Mouse (Mus musculus) neutrophil, adult 65 days (primary cell): ENCODE measurements around the gene Gm9736. TPM values are rescaled to one million over a fixed set of nuclear protein-coding genes. Genes with fewer than 3 reads are reported as not detected.

Experiments used
- total RNA-seq: library from RNA; stranded (reverse); gene quantifications from 2 replicates; pipeline ENCODE4 v1.2.4, GENCODE M21; 2023

Gm9736 gene
- total RNA-seq = not detected in 2 replicates

DNA sequence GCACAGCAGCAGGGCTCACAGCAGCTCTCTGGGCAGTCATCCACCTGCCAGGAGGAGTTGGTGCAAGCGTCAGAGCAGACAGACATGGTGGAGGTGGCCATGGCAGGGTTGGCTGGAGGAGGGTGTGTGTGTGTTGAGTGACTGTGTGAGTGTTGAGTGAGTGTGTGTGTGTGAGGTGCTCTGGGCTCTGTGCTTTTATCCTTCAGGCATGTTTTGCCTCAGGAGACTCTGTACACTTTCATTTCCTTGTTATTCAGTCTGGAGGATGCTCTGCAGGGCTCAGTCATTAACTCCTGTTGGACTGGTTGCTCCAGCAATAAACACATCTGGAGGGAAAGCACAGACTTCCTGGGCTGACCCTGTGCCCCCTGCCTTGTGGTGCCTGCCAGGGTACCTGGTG is at the start of gene Gm9736:
Gm9736 (minus strand) TSS at position 101 of the 400 bp plus-strand sequence.

DNA sequence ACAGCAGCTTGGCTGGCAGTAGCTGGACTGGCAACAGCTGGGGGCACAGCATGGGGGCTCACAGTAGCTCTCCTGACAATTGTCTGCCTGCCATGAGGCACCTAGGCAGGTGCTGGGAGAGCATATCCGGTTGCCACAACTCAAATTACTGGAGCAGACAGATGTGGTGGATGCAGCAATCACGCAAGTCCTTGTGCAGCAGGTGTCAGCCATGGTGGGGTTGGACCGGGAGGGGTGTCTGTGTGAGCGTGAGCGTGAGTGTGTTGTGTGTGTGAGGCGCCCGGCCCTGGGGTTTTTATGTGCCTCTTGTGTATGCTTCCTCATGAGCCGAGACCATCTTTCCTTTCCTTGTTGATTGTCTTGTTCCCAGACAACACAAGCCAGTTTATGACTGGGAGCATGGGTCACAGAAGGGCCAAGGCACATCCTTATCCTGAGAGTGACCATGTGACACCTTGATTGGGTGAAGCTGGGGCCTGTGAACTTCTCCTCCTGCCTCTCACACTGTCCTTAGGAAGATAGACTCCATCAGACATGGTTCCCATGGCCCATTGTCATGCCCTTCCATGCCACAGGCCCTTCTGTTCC is 47.9 kb upstream of the Gm9736 start, which contains the start of gene Gm19668:
Gm19668 (minus strand) TSS at position 213 of the 588 bp plus-strand sequence.

DNA sequence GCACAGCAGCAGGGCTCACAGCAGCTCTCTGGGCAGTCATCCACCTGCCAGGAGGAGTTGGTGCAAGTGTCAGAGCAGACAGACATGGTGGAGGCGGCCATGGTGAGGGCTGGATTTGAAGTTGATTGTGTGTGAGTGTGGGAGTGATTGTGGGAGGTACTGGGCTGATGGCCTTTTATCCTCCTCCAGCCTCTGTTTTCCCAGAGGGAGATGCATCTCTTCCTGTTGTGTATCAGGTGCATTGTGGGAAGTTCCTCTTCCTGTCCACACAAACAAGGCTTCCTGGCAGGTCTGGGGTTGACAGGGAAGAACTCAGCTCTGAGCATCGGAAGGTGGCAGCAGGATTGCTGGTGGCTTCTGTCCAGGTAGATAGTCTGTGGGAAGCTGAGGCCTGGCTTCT is 43.8 kb upstream of the Gm9736 start, which contains the start of gene Gm9639:
Gm9639 (minus strand) TSS at position 101 of the 400 bp plus-strand sequence.

DNA sequence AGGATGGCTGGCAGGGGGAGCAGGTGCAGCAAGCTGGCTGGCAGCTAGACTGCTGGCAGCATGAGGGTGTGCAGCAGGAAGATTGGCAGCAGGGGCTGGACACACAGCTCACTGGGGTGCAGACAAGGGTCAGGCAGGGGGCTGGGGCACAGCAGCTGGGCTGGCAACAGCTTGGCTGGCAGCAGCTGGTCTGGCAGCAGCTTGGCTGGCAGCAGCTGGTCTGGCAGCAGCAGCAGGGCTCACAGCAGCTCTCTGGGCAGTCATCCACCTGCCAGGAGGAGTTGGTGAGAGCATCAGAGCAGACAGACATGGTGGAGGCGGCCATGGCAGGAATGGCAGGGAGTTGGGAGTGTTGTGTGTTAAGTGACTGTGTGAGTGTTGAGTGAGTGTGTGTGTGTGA is 36.7 kb upstream of the Gm9736 start, which contains the start of gene Gm7137:
Gm7137 (minus strand) TSS at position 325 of the 400 bp plus-strand sequence.

DNA sequence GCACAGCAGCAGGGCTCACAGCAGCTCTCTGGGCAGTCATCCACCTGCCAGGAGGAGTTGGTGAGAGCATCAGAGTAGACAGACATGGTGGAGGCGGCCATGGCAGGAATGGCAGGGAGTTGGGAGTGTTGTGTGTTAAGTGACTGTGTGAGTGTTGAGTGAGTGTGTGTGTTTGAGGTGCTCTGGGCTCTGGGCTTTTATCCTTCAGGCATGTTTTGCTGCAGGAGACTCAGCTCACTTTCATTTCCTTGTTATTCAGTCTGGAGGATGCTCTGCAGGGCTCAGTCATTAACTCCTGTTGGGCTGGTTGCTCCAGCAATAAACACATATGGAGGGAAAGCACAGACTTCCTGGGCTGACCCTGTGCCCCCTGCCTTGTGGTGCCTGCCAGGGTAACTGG is 31.3 kb upstream of the Gm9736 start, which contains the start of gene Gm3250:
Gm3250 (minus strand) TSS at position 101 of the 400 bp plus-strand sequence.

DNA sequence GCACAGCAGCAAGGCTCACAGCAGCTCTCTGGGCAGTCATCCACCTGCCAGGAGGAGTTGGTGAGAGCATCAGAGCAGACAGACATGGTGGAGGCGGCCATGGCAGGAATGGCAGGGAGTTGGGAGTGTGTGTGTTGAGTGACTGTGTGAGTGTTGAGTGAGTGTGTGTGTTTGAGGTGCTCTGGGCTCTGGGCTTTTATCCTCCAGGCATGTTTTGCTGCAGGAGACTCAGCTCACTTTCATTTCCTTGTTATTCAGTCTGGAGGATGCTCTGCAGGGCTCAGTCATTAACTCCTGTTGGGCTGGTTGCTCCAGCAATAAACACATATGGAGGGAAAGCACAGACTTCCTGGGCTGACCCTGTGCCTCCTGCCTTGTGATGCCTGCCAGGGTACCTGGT is 25.7 kb upstream of the Gm9736 start, which contains the start of gene Gm7138:
Gm7138 (minus strand) TSS at position 101 of the 400 bp plus-strand sequence.

DNA sequence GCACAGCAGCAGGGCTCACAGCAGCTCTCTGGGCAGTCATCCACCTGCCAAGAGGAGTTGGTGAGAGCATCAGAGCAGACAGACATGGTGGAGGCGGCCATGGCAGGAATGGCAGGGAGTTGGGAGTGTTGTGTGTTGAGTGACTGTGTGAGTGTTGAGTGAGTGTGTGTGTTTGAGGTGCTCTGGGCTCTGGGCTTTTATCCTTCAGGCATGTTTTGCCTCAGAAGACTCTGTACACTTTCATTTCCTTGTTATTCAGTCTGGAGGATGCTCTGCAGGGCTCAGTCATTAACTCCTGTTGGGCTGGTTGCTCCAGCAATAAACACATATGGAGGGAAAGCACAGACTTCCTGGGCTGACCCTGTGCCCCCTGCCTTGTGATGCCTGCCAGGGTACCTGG is 20.1 kb upstream of the Gm9736 start, which contains the start of gene Gm3238:
Gm3238 (minus strand) TSS at position 101 of the 400 bp plus-strand sequence.

DNA sequence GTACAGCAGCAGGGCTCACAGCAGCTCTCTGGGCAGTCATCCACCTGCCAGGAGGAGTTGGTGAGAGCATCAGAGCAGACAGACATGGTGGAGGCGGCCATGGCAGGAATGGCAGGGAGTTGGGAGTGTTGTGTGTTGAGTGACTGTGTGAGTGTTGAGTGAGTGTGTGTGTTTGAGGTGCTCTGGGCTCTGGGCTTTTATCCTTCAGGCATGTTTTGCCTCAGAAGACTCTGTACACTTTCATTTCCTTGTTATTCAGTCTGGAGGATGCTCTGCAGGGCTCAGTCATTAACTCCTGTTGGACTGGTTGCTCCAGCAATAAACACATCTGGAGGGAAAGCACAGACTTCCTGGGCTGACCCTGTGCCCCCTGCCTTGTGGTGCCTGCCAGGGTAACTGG is 8.4 kb upstream of the Gm9736 start, which contains the start of gene Gm3233:
Gm3233 (minus strand) TSS at position 101 of the 400 bp plus-strand sequence.

DNA sequence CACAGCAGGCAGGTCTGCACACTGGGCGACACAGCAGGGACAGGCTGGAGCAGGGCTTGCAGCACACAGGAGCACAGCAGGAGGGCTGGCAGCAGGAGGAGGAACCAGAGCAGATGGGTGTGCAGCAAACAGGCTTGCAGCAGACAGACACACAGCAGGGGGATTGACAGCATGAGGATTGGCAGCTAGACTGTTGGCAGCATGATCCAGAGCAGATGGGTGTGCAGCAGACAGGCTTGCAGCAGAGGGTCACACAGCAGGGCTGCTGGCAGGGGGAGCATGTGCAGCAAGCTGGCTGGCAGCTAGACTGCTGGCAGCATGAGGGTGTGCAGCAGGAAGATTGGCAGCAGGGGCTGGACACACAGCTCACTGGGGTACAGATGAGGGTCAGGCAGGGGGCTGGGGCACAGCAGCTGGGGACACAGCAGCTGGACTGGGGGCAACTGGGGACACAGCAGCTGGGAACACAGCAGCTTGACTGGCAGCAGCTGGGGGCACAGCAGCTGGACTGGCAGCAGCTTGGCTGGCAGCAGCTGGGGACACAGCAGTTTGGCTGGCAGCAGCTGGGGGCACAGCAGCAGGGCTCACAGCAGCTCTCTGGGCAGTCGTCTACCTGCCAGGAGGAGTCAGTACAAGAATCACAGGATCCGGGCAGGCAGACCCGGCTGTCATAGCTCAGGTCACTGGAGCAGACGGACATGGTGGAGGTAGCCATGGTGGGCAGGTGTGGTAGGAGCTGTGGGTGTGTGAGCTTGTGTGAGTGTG is 9.0 kb downstream of the Gm9736 start, which contains the start of gene Gm18596:
Gm18596 (minus strand) TSS at position 715 of the 765 bp plus-strand sequence.

DNA sequence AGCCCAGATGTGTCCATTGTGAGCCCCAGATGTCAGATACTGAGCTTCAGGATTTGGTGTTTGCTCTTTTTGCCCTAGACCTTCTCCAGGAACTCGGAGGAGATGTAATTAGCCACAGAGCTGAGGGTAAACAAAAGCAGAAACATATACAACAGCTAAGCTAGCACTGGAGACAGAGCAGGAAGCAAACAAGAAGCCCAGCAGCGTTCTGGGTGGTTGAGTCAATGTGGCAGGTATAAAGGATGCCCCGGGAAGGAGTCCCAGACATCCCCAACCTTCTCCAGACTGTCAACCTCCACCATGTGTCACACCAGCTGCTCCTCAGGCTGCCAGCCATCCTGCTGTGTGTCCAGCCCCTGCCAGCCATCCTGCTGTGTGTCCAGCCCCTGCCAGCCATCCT is 25.0 kb downstream of the Gm9736 start, which contains the start of gene Gm10100:
Gm10100 (plus strand) TSS at position 301 of the 400 bp plus-strand sequence.

DNA sequence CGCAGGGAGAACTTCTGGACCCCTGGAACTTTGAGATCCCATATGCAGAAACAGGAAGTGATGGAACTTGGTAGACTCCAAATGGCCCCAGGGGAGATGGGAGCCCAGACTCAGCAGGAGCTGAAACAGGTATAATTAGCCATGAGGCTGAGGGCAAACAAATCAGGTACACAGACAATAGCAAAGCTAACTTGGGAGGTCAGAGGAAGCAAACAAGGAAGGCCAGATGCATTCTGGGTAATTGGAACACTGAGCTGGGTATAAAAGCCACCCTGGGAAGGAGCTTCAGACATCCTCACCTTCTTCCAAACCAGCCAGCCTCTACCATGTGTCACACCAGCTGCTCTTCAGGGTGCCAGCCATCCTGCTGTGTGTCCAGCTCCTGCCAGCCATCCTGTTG is 30.9 kb downstream of the Gm9736 start, which contains the start of gene Krtap12-1:
Krtap12-1 (plus strand) TSS at position 301 of the 400 bp plus-strand sequence.

DNA sequence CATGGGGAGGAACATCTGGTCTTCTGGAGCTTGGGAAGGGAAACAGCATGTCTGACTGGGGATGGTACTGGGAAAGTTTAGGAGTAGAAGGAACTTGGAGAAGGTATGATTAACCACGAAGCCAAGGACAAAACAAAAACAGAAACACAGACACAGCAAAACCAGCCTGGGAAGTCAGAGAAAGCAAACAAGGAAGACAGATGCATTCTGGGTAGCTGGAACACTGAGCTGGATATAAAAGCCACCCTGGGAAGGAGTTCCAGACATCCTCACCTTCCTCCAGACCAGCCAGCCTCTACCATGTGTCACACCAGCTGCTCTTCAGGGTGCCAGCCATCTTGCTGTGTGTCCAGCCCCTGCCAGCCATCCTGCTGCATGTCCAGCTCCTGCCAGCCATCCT is 35.6 kb downstream of the Gm9736 start, which contains the start of gene Gm10142:
Gm10142 (plus strand) TSS at position 301 of the 400 bp plus-strand sequence.

DNA sequence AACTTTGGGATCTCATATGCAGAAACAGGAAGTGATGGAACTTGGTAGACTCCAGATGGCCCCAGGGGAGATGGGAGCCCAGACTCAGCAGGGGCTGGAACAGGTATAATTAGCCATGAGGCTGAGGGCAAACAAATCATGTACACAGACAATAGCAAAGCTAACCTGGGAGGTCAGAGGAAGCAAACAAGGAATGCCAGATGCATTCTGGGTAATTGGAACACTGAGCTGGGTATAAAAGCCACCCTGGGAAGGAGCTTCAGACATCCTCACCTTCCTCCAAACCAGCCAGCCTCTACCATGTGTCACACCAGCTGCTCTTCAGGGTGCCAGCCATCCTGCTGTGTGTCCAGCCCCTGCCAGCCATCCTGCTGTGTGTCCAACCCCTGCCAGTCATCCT is 40.0 kb downstream of the Gm9736 start, which contains the start of gene Gm10024:
Gm10024 (plus strand) TSS at position 301 of the 400 bp plus-strand sequence.

DNA sequence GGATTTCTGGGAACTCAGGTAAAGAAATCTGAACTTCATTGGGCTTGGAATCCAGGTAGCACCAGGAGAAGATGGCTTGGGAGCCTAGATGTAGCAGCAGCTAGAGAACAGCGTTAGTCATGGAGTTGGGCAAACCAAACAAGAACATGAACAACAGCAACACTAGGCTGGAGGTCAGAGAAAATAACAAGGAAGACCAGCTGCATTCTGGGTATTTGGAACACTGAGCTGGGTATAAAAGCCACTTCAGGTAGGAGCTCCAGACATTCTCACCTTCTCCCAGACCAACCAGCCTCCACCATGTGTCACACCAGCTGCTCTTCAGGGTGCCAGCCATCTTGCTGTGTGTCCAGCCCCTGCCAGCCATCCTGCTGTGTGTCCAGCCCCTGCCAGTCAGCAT is 44.8 kb downstream of the Gm9736 start, which contains the start of gene Gm10272:
Gm10272 (plus strand) TSS at position 301 of the 400 bp plus-strand sequence.

Other genes starting within 250 kb of the Gm9736 start
- gene Fam207a, start 235.6 kb downstream of the Gm9736 start, total RNA-seq = 12.5 and 16.9 TPM in 2 replicates
- gene Itgb2, start 221.1 kb downstream of the Gm9736 start, total RNA-seq = 896 and 935 TPM in 2 replicates
- gene Pttg1ip, start 169.6 kb downstream of the Gm9736 start, total RNA-seq = 85.5 and 125 TPM in 2 replicates
- 55.9 and 66.8 TPM in 2 replicates for gene Sumo3, start 145.3 kb downstream of the Gm9736 start, total RNA-seq
- not detected in 2 replicates for gene Gm49325, start 145.2 kb downstream of the Gm9736 start, total RNA-seq
- 31.2 and 34.0 TPM in 2 replicates for gene Ube2g2, start 129.1 kb downstream of the Gm9736 start, total RNA-seq
- gene Tspear, start 64.8 kb downstream of the Gm9736 start, total RNA-seq = not detected in 2 replicates
- not detected in 2 replicates for gene Gm19402, start 60.6 kb downstream of the Gm9736 start, total RNA-seq
- not detected in 2 replicates for gene Gm9508, start 54.1 kb downstream of the Gm9736 start, total RNA-seq
- not detected in 2 replicates for gene Gm10272, start 44.7 kb downstream of the Gm9736 start, total RNA-seq
- gene Gm10024, start 39.9 kb downstream of the Gm9736 start, total RNA-seq = not detected in 2 replicates
- not detected in 2 replicates for gene Gm10142, start 35.5 kb downstream of the Gm9736 start, total RNA-seq
- not detected in 2 replicates for gene Krtap12-1, start 30.8 kb downstream of the Gm9736 start, total RNA-seq
- gene Gm10100, start 24.9 kb downstream of the Gm9736 start, total RNA-seq = not detected in 2 replicates
- not detected in 2 replicates for gene Gm18596, start 8.7 kb downstream of the Gm9736 start, total RNA-seq
- not detected in 2 replicates for gene Gm3233, start 8.3 kb upstream of the Gm9736 start, total RNA-seq
- gene Gm3238, start 20.0 kb upstream of the Gm9736 start, total RNA-seq = not detected in 2 replicates
- gene Gm7138, start 25.6 kb upstream of the Gm9736 start, total RNA-seq = not detected in 2 replicates
- gene Gm3250, start 31.2 kb upstream of the Gm9736 start, total RNA-seq = not detected in 2 replicates
- gene Gm7137, start 36.8 kb upstream of the Gm9736 start, total RNA-seq = not detected in 2 replicates
- gene Gm9639, start 43.7 kb upstream of the Gm9736 start, total RNA-seq = not detected in 2 replicates
- not detected in 2 replicates for gene Gm19668, start 47.8 kb upstream of the Gm9736 start, total RNA-seq
- gene Gm9507, start 60.5 kb upstream of the Gm9736 start, total RNA-seq = not detected in 2 replicates
- gene Gm2696, start 63.3 kb upstream of the Gm9736 start, total RNA-seq = not detected in 2 replicates
- not detected in 2 replicates for gene Krtap10-4, start 75.7 kb upstream of the Gm9736 start, total RNA-seq
- gene Krtap10-10, start 84.6 kb upstream of the Gm9736 start, total RNA-seq = not detected in 2 replicates
- not detected in 2 replicates for gene Gm36176, start 95.4 kb upstream of the Gm9736 start, total RNA-seq
- not detected in 2 replicates for gene Gm10318, start 101.5 kb upstream of the Gm9736 start, total RNA-seq
- not detected in 2 replicates for gene Gm3285, start 110.6 kb upstream of the Gm9736 start, total RNA-seq
- gene Lrrc3, start 151.2 kb upstream of the Gm9736 start, total RNA-seq = 0.39 and 1.0 TPM in 2 replicates
- gene Trpm2, start 219.2 kb upstream of the Gm9736 start, total RNA-seq = 254 and 380 TPM in 2 replicates
- 10.6 and 12.8 TPM in 2 replicates for gene 1810043G02Rik, start 227.2 kb upstream of the Gm9736 start, total RNA-seq